Mouse (Mus musculus) limb, embryonic 14.5 days (tissue): ENCODE measurements at regions not wholly inside any gene's neighbourhood (a gene's known extent, or its start where the extent isn't known, plus 50 kb on each side); places are given as distances from the start of the nearest gene placed in this dataset.

ENCODE experiments used
- ATAC-seq: fragments of 200-750 bp; cut with Nextera tagmentation; 2 replicates; pipeline ENCODE4 v1.8.0; 2017; ENCODE audit warnings: low read depth, moderate number of reproducible peaks, moderate TSS enrichment; ENCODE audit not compliant: low FRiP score
- DNase-seq: peaks from one replicate; pipeline ENCODE4 v3.0.0-alpha.2; 2015; ENCODE audit warnings: low spot score
- H3K27ac ChIP-seq: fragments of 300-500 bp; sonication (generic); replicated peaks from 2 replicates; pipeline ENCODE4 v1.5.1; 2014; ENCODE audit warnings: low read depth, mild to moderate bottlenecking, low read length, moderate library complexity, mixed read lengths
- H3K27me3 ChIP-seq: fragments of 300-500 bp; sonication (generic); 2 replicates; pipeline ENCODE4 v1.6.1; 2014; ENCODE audit warnings: low read length, mixed read lengths; ENCODE audit not compliant: control insufficient read depth, insufficient read depth
- H3K36me3 ChIP-seq: fragments of 300-500 bp; sonication (generic); 2 replicates; pipeline ENCODE4 v1.6.1; 2014; ENCODE audit warnings: mild to moderate bottlenecking, low read length, moderate library complexity, mixed read lengths; ENCODE audit not compliant: control insufficient read depth, insufficient read depth
- H3K4me1 ChIP-seq: fragments of 300-500 bp; sonication (generic); 2 replicates; pipeline ENCODE4 v1.6.1; 2014; ENCODE audit warnings: antibody characterized with exemption, low read length, mixed read lengths; ENCODE audit not compliant: control insufficient read depth, insufficient read depth
- H3K4me2 ChIP-seq: fragments of 300-500 bp; sonication (generic); replicated peaks from 2 replicates; pipeline ENCODE4 v1.6.1; 2014; ENCODE audit warnings: low read depth, mild to moderate bottlenecking, low read length, moderate library complexity; ENCODE audit not compliant: severe bottlenecking
- H3K4me3 ChIP-seq: fragments of 300-500 bp; sonication (generic); replicated peaks from 2 replicates; pipeline ENCODE4 v1.5.1; 2014; ENCODE audit warnings: low read length
- H3K9ac ChIP-seq: fragments of 300-500 bp; sonication (generic); 2 replicates; pipeline ENCODE4 v1.6.1; 2014; ENCODE audit warnings: mild to moderate bottlenecking, low read depth, low read length, moderate library complexity; ENCODE audit not compliant: severe bottlenecking
- H3K9me3 ChIP-seq: fragments of 300-500 bp; sonication (generic); 2 replicates; pipeline ENCODE4 v1.6.1; 2016; ENCODE audit warnings: low read length; ENCODE audit not compliant: control insufficient read depth
- POLR2A ChIP-seq: fragments of 200-500 bp; IDR thresholded peaks from 2 replicates; pipeline ENCODE4 v1.8.0; 2012; ENCODE audit warnings: inconsistent platforms, mild to moderate bottlenecking, moderate library complexity, borderline replicate concordance; ENCODE audit not compliant: insufficient read depth, insufficient read length; ENCODE audit errors: extremely low read depth
- WGBS: fragments of 180-500 bp; shearing (Covaris S2); extraction: QIAGEN DNeasy Blood & Tissue Kit; methylation state at CpG from one replicate; pipeline ENCODE4 v1.1.7; 2014; 5-methylcytosine and 5-hydroxymethylcytosine counted together

DNA sequence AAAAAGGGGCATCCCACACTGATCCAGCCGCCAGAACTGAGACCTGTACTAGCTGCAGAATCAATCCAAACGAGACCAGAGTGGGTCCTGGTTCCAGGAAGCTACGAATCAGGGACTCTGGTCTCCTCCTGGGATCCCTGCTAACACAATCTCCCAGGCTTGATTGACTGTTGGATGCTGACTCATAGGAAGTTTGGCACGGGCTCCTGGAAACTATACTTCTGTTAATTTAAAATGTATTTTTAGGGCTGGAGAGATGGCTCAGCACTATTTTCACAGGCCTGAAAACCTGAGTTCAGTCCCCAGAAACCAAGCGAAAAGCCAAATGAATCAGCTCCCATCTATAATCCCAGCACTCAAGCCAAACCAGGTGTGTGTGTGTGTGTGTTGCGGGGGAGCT lies 138.5 kb downstream of the Vegfa start:
- H3K27ac ChIP-seq: no peak overlapping the region
- WGBS: 66% methylated on average over 6 of the region's 6 CpGs

DNA sequence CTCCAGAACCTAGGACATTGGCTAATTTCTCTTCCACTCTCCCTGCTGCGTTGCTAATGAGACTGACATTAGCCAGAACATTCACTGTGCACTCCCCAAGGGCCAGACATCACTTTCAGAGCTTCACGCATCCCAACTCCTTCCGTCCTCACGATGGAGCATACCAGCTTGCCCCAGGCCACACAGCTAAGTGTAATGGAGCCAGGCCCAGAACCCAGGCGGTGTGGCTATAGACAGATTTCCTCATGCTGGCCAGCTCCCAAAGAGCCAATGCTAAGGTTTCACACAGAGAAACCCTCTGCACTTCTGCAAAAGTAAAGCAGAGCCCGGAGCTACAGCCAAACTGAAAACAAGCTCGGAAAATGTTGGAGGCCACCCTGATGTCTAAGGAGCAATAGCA lies 139.1 kb downstream of the Vegfa start:
- no peak for ATAC-seq
- no peak for DNase-seq
- Histone ChIP-seq H3K4me2 (no peak overlapping the region), H3K27me3 (no peaks in the 10 kb centered on the region), H3K4me3 (no peak overlapping the region), H3K9me3 (no peaks in the 10 kb centered on the region), H3K9ac (no peak overlapping the region), H3K4me1 (peaks cover 22% of the 10 kb centered on the region), H3K27ac (no peak overlapping the region), H3K36me3 (no peaks in the 10 kb centered on the region)
- no peak for TF ChIP-seq POLR2A
- WGBS: 62% methylated on average over 7 of the region's 7 CpGs

More for the DNA sequence above, 138.5 kb downstream of the Vegfa start:
- ATAC-seq (no peak), DNase-seq (peak; percentile 76)
- Histone ChIP-seq H3K27me3 (no peaks in the 10 kb centered on the region), H3K36me3 (no peaks in the 10 kb centered on the region), H3K4me3 (no peak overlapping the region), H3K4me1 (peaks cover 18% of the 10 kb centered on the region), H3K9ac (no peak overlapping the region), H3K4me2 (no peak overlapping the region), H3K9me3 (no peaks in the 10 kb centered on the region)
- TF ChIP-seq POLR2A: no peak

GRCm38 (mm10) chr17:45889451-45889850 lies 142.7 kb downstream of the Vegfa start:
- Histone ChIP-seq H3K4me3 (no peak overlapping the region), H3K27ac (peak overlapping the region; percentile 65), H3K36me3 (no peaks in the 10 kb centered on the region), H3K4me2 (no peak overlapping the region), H3K27me3 (no peaks in the 10 kb centered on the region), H3K9me3 (no peaks in the 10 kb centered on the region), H3K9ac (0 out of 2 replicates have a peak overlapping the region, but pooled peaks have one; percentile 16), H3K4me1 (peaks cover 39% of the 10 kb centered on the region)
- TF ChIP-seq POLR2A: no peak
- DNase-seq: peak; percentile 29
- no peak for ATAC-seq
- WGBS: 34% methylated on average over 8 of the region's 8 CpGs

GRCm38 (mm10) chr17:45889051-45889450 lies 143.1 kb downstream of the Vegfa start:
- no peak for ATAC-seq
- Histone ChIP-seq H3K36me3 (no peaks in the 10 kb centered on the region), H3K4me2 (no peak overlapping the region), H3K4me1 (peaks cover 39% of the 10 kb centered on the region), H3K9ac (0 out of 2 replicates have a peak overlapping the region, but pooled peaks have one; percentile 16), H3K27me3 (no peaks in the 10 kb centered on the region), H3K4me3 (no peak overlapping the region), H3K9me3 (no peaks in the 10 kb centered on the region), H3K27ac (peak overlapping the region; percentile 65)
- TF ChIP-seq POLR2A: no peak
- DNase-seq: no peak
- 36% methylated on average over 6 of the region's 7 CpGs for WGBS

- no peak for TF ChIP-seq POLR2A
- 8% methylated on average over 17 of the region's 17 CpGs for WGBS
- no peak overlapping the region for H3K4me3 ChIP-seq
- peaks cover 39% of the 10 kb centered on the region for H3K4me1 ChIP-seq
- ATAC-seq (peak; percentile 73), DNase-seq (peak; percentile 64)
- peak overlapping the region; percentile 16 for H3K4me2 ChIP-seq
- peak overlapping the region; percentile 66; the same call in 1 of the 2 replicates for H3K27ac ChIP-seq
- H3K9ac ChIP-seq: no peak overlapping the region
- no peaks in the 10 kb centered on the region for H3K9me3 ChIP-seq
- no peaks in the 10 kb centered on the region for H3K36me3 ChIP-seq
- H3K27me3 ChIP-seq: no peaks in the 10 kb centered on the region
Observed at GRCm38 (mm10) chr17:45886420-45887049, 145.6 kb downstream of the Vegfa start.
